Mouse (Mus musculus) NIH3T3 (cell line): ENCODE measurements around the gene Fkbp4.
"Not testable (repeated sequence)": the region's sequence is repeated elsewhere in the genome, so short reads cannot be mapped to it uniquely, and the experiment has no call there.

Experiments
- DNase-seq: peaks from one replicate; pipeline ENCODE4 v3.0.0-alpha.2; 2012; ENCODE audit warnings: low read depth

Gene Fkbp4

GRCm38 (mm10) chr6:128397574-128398261, 40.8 kb downstream of the Fkbp4 start:
- DNase-seq = peak; percentile 72

- DNase-seq = peak; percentile 45
Measured at GRCm38 (mm10) chr6:128390683-128391082, 47.8 kb downstream of the Fkbp4 start.

- DNase-seq = no peak
Measured at GRCm38 (mm10) chr6:128389185-128389584, 49.3 kb downstream of the Fkbp4 start.

GRCm38 (mm10) chr6:128385026-128385425, 53.5 kb downstream of the Fkbp4 start:
- no peak for DNase-seq

DNA sequence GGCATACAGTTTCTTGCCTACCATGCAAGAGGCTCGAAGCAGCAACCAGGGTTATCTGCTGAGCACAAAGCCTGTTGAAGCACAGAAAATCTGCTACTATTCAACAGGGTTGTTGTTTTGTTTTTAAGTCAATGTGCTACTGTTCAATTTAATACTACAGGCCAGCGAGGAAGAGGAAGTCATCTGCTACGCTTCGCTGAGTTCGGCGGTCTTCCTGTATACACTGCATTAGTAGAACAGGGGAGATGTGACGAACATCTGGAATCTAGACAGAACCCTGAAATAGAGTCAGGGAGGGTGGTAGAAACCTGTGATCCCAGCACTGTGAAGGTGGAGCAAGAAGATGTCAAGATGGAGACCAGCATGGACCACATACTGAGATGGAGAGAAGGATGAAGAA, 54.7 kb downstream of the Fkbp4 start:
- no peak for DNase-seq

GRCm38 (mm10) chr6:128381254-128381653, 57.2 kb downstream of the Fkbp4 start:
- no peak for DNase-seq

- DNase-seq = not testable (repeated sequence)
Measured at GRCm38 (mm10) chr6:128380594-128381167, 57.8 kb downstream of the Fkbp4 start.
